Mouse (Mus musculus): ENCODE data around the gene Cd300lg. TPM values are rescaled to one million over a fixed set of nuclear protein-coding genes. Genes with fewer than 3 reads are reported as not detected.

Gene Cd300lg
- polyA plus RNA-seq, 1 experiment from 2014 or later, result 1.1 TPM

GRCm38 (mm10) chr11:102039487-102040137 is 1.7 kb upstream of the Cd300lg start:
- peaks cover 8% of the 10 kb centered on the region for H3K4me1 ChIP-seq
- no peak overlapping the region for H3K4me3 ChIP-seq (replicated peaks)
- no peaks in the 10 kb centered on the region for H3K9me3 ChIP-seq (replicated peaks)
- no peaks in the 10 kb centered on the region for H3K27me3 ChIP-seq
- H3K9ac ChIP-seq, result no peak overlapping the region
- H3K27ac ChIP-seq, result no peak overlapping the region
- 49% methylated on average over 13 of the region's 13 CpGs for WGBS
- H3K4me2 ChIP-seq, result no peak overlapping the region
- no peaks in the 10 kb centered on the region for H3K36me3 ChIP-seq
- ATAC-seq (replicated peaks; ENCODE audit: low FRiP score), result no peak

- H3K9ac ChIP-seq, result no peak overlapping the region
- 0% methylated on average over 9 of the region's 9 CpGs for WGBS
- no peak overlapping the region for H3K4me3 ChIP-seq (replicated peaks)
- no peaks in the 10 kb centered on the region for H3K36me3 ChIP-seq
- H3K4me1 ChIP-seq, result peaks cover 8% of the 10 kb centered on the region
- H3K27me3 ChIP-seq, result no peaks in the 10 kb centered on the region
- peaks cover under 1% of the 10 kb centered on the region; the same call in 1 of the 2 replicates for H3K9me3 ChIP-seq (replicated peaks)
- H3K27ac ChIP-seq, result no peak overlapping the region
- no peak overlapping the region for H3K4me2 ChIP-seq
- peak; percentile 91 for ATAC-seq (replicated peaks; ENCODE audit: low FRiP score)
Observed at GRCm38 (mm10) chr11:102040138-102040524, 1.2 kb upstream of the Cd300lg start.

GRCm38 (mm10) chr11:102040646-102041045 is 663 bp upstream of the Cd300lg start:
- WGBS, result 73% methylated on average over 4 of the region's 4 CpGs
- H3K27me3 ChIP-seq, result no peaks in the 10 kb centered on the region
- H3K9me3 ChIP-seq (replicated peaks), result peaks cover 6% of the 10 kb centered on the region
- H3K4me3 ChIP-seq (replicated peaks), result no peak overlapping the region
- ATAC-seq (replicated peaks; ENCODE audit: low FRiP score), result no peak
- peaks cover 8% of the 10 kb centered on the region for H3K4me1 ChIP-seq
- H3K36me3 ChIP-seq, result no peaks in the 10 kb centered on the region
- no peak overlapping the region for H3K4me2 ChIP-seq
- H3K27ac ChIP-seq, result no peak overlapping the region
- H3K9ac ChIP-seq, result no peak overlapping the region

GRCm38 (mm10) chr11:102042971-102043370 is 1.7 kb downstream of the Cd300lg start:
- 87% methylated on average over 14 of the region's 14 CpGs for WGBS
- no peak for ATAC-seq (replicated peaks; ENCODE audit: low FRiP score)
- H3K4me2 ChIP-seq, result no peak overlapping the region
- peaks cover 9% of the 10 kb centered on the region for H3K9me3 ChIP-seq (replicated peaks)
- H3K4me3 ChIP-seq (replicated peaks), result no peak overlapping the region
- H3K4me1 ChIP-seq, result peaks cover 8% of the 10 kb centered on the region
- H3K27ac ChIP-seq, result no peak overlapping the region
- no peak overlapping the region for H3K9ac ChIP-seq
- no peaks in the 10 kb centered on the region for H3K36me3 ChIP-seq
- no peaks in the 10 kb centered on the region for H3K27me3 ChIP-seq

- 83% methylated on average over 6 of the region's 6 CpGs for WGBS
- no peaks in the 10 kb centered on the region for H3K36me3 ChIP-seq
- H3K27me3 ChIP-seq, result no peaks in the 10 kb centered on the region
- no peak overlapping the region for H3K27ac ChIP-seq
- H3K4me2 ChIP-seq, result no peak overlapping the region
- no peak overlapping the region for H3K4me3 ChIP-seq (replicated peaks)
- no peak overlapping the region for H3K9ac ChIP-seq
- no peak for ATAC-seq (replicated peaks; ENCODE audit: low FRiP score)
- H3K4me1 ChIP-seq, result peaks cover 8% of the 10 kb centered on the region
- peaks cover 9% of the 10 kb centered on the region for H3K9me3 ChIP-seq (replicated peaks)
Observed at GRCm38 (mm10) chr11:102043381-102043780, 2.1 kb downstream of the Cd300lg start.

- 78% methylated on average over 7 of the region's 7 CpGs for WGBS
- ATAC-seq (replicated peaks; ENCODE audit: low FRiP score), result no peak
- H3K36me3 ChIP-seq, result no peaks in the 10 kb centered on the region
- H3K4me2 ChIP-seq, result no peak overlapping the region
- H3K4me3 ChIP-seq (replicated peaks), result no peak overlapping the region
- peaks cover 9% of the 10 kb centered on the region for H3K9me3 ChIP-seq (replicated peaks)
- H3K4me1 ChIP-seq, result peaks cover 2% of the 10 kb centered on the region
- H3K27ac ChIP-seq, result no peak overlapping the region
- H3K9ac ChIP-seq, result no peak overlapping the region
- H3K27me3 ChIP-seq, result no peaks in the 10 kb centered on the region
Observed at GRCm38 (mm10) chr11:102044691-102045212, 3.4 kb downstream of the Cd300lg start.

GRCm38 (mm10) chr11:102046607-102047006 is 5.3 kb downstream of the Cd300lg start:
- H3K9me3 ChIP-seq (replicated peaks), result peaks cover 9% of the 10 kb centered on the region
- no peaks in the 10 kb centered on the region for H3K36me3 ChIP-seq
- H3K27me3 ChIP-seq, result no peaks in the 10 kb centered on the region
- no peak overlapping the region for H3K27ac ChIP-seq
- no peak overlapping the region for H3K4me3 ChIP-seq (replicated peaks)
- peaks cover 9% of the 10 kb centered on the region for H3K4me1 ChIP-seq
- H3K4me2 ChIP-seq, result no peak overlapping the region
- no peak for ATAC-seq (replicated peaks; ENCODE audit: low FRiP score)
- no peak overlapping the region for H3K9ac ChIP-seq
- WGBS, result 84% methylated on average over 9 of the region's 9 CpGs

- H3K27me3 ChIP-seq, result no peaks in the 10 kb centered on the region
- no peak overlapping the region for H3K9ac ChIP-seq
- no peak; the same call in 1 of the 2 replicates for ATAC-seq (replicated peaks; ENCODE audit: low FRiP score)
- peaks cover 9% of the 10 kb centered on the region for H3K9me3 ChIP-seq (replicated peaks)
- WGBS, result 55% methylated on average over 14 of the region's 14 CpGs
- peaks cover 35% of the 10 kb centered on the region for H3K4me1 ChIP-seq
- H3K36me3 ChIP-seq, result no peaks in the 10 kb centered on the region
- no peak overlapping the region for H3K4me2 ChIP-seq
- H3K27ac ChIP-seq, result no peak overlapping the region
- H3K4me3 ChIP-seq (replicated peaks), result no peak overlapping the region
Observed at GRCm38 (mm10) chr11:102049875-102050482, 8.7 kb downstream of the Cd300lg start.

- 44% methylated on average over 4 of the region's 4 CpGs for WGBS
- no peak for ATAC-seq (replicated peaks; ENCODE audit: low FRiP score)
- 0 out of 2 replicates have a peak overlapping the region, but pooled peaks have one; percentile 17 for H3K4me2 ChIP-seq
- H3K27me3 ChIP-seq, result no peaks in the 10 kb centered on the region
- no peaks in the 10 kb centered on the region for H3K9me3 ChIP-seq (replicated peaks)
- no peaks in the 10 kb centered on the region for H3K36me3 ChIP-seq
- peak overlapping the region; percentile 45 for H3K27ac ChIP-seq
- no peak overlapping the region for H3K4me3 ChIP-seq (replicated peaks)
- no peak overlapping the region for H3K9ac ChIP-seq
- H3K4me1 ChIP-seq, result peaks cover 35% of the 10 kb centered on the region
Observed at GRCm38 (mm10) chr11:102051541-102051940, 10.2 kb downstream of the Cd300lg start.

GRCm38 (mm10) chr11:102051954-102052353 is 10.6 kb downstream of the Cd300lg start:
- H3K4me1 ChIP-seq, result peaks cover 35% of the 10 kb centered on the region
- no peak overlapping the region for H3K4me3 ChIP-seq (replicated peaks)
- H3K36me3 ChIP-seq, result no peaks in the 10 kb centered on the region
- H3K9ac ChIP-seq, result no peak overlapping the region
- ATAC-seq (replicated peaks; ENCODE audit: low FRiP score), result no peak
- H3K4me2 ChIP-seq, result 0 out of 2 replicates have a peak overlapping the region, but pooled peaks have one; percentile 17
- no peaks in the 10 kb centered on the region for H3K9me3 ChIP-seq (replicated peaks)
- H3K27me3 ChIP-seq, result no peaks in the 10 kb centered on the region
- H3K27ac ChIP-seq, result peak overlapping the region; percentile 16; the same call in 1 of the 2 replicates
- 59% methylated on average over 4 of the region's 4 CpGs for WGBS

GRCm38 (mm10) chr11:102052697-102053096 is 11.4 kb downstream of the Cd300lg start:
- Histone ChIP-seq H3K27me3 (no peaks in the 10 kb centered on the region), H3K4me2 (no peak overlapping the region), H3K4me3 (replicated peaks) (no peak overlapping the region), H3K9me3 (replicated peaks) (no peaks in the 10 kb centered on the region), H3K4me1 (peaks cover 35% of the 10 kb centered on the region), H3K9ac (no peak overlapping the region), H3K27ac (peak overlapping the region; percentile 16; the same call in 1 of the 2 replicates), H3K36me3 (no peaks in the 10 kb centered on the region)
- no peak for ATAC-seq (replicated peaks; ENCODE audit: low FRiP score)
- 83% methylated on average over 12 of the region's 12 CpGs for WGBS

GRCm38 (mm10) chr11:102053183-102053582 is 11.9 kb downstream of the Cd300lg start:
- ATAC-seq (replicated peaks; ENCODE audit: low FRiP score), result no peak

More at GRCm38 (mm10) chr11:102053183-102053582, 11.9 kb downstream of the Cd300lg start:
- H3K4me2 ChIP-seq, result no peak overlapping the region
- 33% methylated on average over 7 of the region's 7 CpGs for WGBS
- no peaks in the 10 kb centered on the region for H3K9me3 ChIP-seq (replicated peaks)
- peaks cover 35% of the 10 kb centered on the region for H3K4me1 ChIP-seq
- H3K27me3 ChIP-seq, result no peaks in the 10 kb centered on the region
- no peak overlapping the region for H3K9ac ChIP-seq
- H3K4me3 ChIP-seq (replicated peaks), result no peak overlapping the region
- no peak overlapping the region for H3K27ac ChIP-seq
- H3K36me3 ChIP-seq, result no peaks in the 10 kb centered on the region

All from kidney, embryonic 15.5 days (tissue).